In genomic region chr7:45035631-45036030, GRCm38 (mm10) we compare ENCODE assay signal across 26 mouse cellular contexts. TPM values are rescaled to one million over a fixed set of nuclear protein-coding genes. Genes with fewer than 3 reads are reported as not detected.
DNase-seq lines count a peak whose midpoint lies in the region; ATAC-seq and TF ChIP-seq lines count a peak whose summit lies in the region.
"Had no signal": no experiment of that assay in that cellular context is flagged by ENCODE, and none has a peak within 500 bp of the region (broad histone marks: within the 10 kb centered on the region; RNA-seq: fewer than 3 reads in every experiment).

No protein-coding gene starts in this region.

- no peaks in the 10 kb centered on the region for H3K9me3 ChIP-seq in lung, embryonic 14.5 days (ENCODE audit: low read depth, low read length)
- no peaks in the 10 kb centered on the region for H3K9me3 ChIP-seq in midbrain, embryonic 11.5 days (ENCODE audit: control insufficient read depth, low read length)
- H3K9me3 ChIP-seq: heart, embryonic 10.5 days; heart, embryonic 13.5 days had no signal

- H3ac ChIP-seq in C2C12 (ENCODE audit: control insufficient read depth, insufficient read length, low read depth): no peak overlapping the region

- 89% methylated on average over 3 of the region's 3 CpGs for WGBS in lung, embryonic 14.5 days
- 93% methylated on average over 3 of the region's 3 CpGs for WGBS in midbrain, embryonic 11.5 days

- H3K9ac ChIP-seq in lung, embryonic 14.5 days: no peak overlapping the region
- no peak overlapping the region for H3K9ac ChIP-seq in midbrain, embryonic 11.5 days (ENCODE audit: low read length)
- H3K9ac ChIP-seq: heart, embryonic 13.5 days; hindbrain, embryonic 14.5 days had no signal

- no peak overlapping the region for H3K27ac ChIP-seq in lung, embryonic 14.5 days (ENCODE audit: low read depth)
- no peak overlapping the region for H3K27ac ChIP-seq in midbrain, embryonic 11.5 days (ENCODE audit: low read depth, low read length)
- H3K27ac ChIP-seq: heart, adult 2 months; heart, embryonic 10.5 days; heart, embryonic 13.5 days; hindbrain, embryonic 14.5 days; hindbrain, postnatal 0 days had no signal

- no peak overlapping the region for H3K4me2 ChIP-seq in lung, embryonic 14.5 days
- no peak overlapping the region for H3K4me2 ChIP-seq in midbrain, embryonic 11.5 days
- H3K4me2 ChIP-seq: heart, embryonic 13.5 days; hindbrain, embryonic 14.5 days had no signal

- DNase-seq in lung, embryonic 14.5 days: peak; percentile 16
- DNase-seq in lung, postnatal 36 days: no peak
- DNase-seq in NIH3T3 (ENCODE audit: low read depth): peak; percentile 85
- DNase-seq in frontal cortex, postnatal 25 days (ENCODE audit: low spot score in 2 of 2): no peak
- no peak for DNase-seq in midbrain, embryonic 11.5 days (ENCODE audit: low spot score, missing footprints)
- DNase-seq in yolk sac, embryonic 10.5 days (ENCODE audit: low spot score): no peak
- DNase-seq: adrenal gland, adult 8-10 months; adrenal gland, postnatal 25 days; cerebellum, adult 11-12 months; cerebellum, adult 8-10 months; cerebellum, postnatal 10 days; cerebellum, postnatal 36 days; embryo, embryonic 11 days; gastrocnemius, postnatal 10 days; gastrocnemius, postnatal 36 days; heart, adult 2 months; heart, postnatal 14 days; heart, postnatal 4 days had no signal

- peaks cover 5% of the 10 kb centered on the region for H3K79me3 ChIP-seq in C2C12 (ENCODE audit: low read depth)

- H3K4me3 ChIP-seq in lung, embryonic 14.5 days (ENCODE audit: low read depth, low read length): no peak overlapping the region
- H3K4me3 ChIP-seq in C2C12 (ENCODE audit: insufficient read depth, poor library complexity, severe bottlenecking): no peak overlapping the region
- H3K4me3 ChIP-seq in midbrain, embryonic 11.5 days (ENCODE audit: low read depth, low read length): no peak overlapping the region
- H3K4me3 ChIP-seq: heart, adult 2 months; heart, embryonic 10.5 days; heart, embryonic 13.5 days had no signal

- no peaks in the 10 kb centered on the region for H3K4me1 ChIP-seq in lung, embryonic 14.5 days (ENCODE audit: insufficient read depth)
- no peaks in the 10 kb centered on the region for H3K4me1 ChIP-seq in midbrain, embryonic 11.5 days (ENCODE audit: control insufficient read depth, insufficient read depth, low read length)
- H3K4me1 ChIP-seq: heart, embryonic 10.5 days; heart, embryonic 13.5 days had no signal

- peaks cover 21% of the 10 kb centered on the region for H3K79me2 ChIP-seq in C2C12 (ENCODE audit: control insufficient read depth, insufficient read depth)

- no peaks in the 10 kb centered on the region for H3K27me3 ChIP-seq in lung, embryonic 14.5 days (ENCODE audit: insufficient read depth, low read length)
- H3K27me3 ChIP-seq in C2C12 (ENCODE audit: control insufficient read depth, insufficient read depth, insufficient read length): no peaks in the 10 kb centered on the region
- H3K27me3 ChIP-seq in midbrain, embryonic 11.5 days (ENCODE audit: control insufficient read depth, insufficient read depth, low read length): no peaks in the 10 kb centered on the region
- H3K27me3 ChIP-seq: heart, embryonic 13.5 days had no signal

- peaks cover 99% of the 10 kb centered on the region for H3K36me3 ChIP-seq in lung, embryonic 14.5 days (ENCODE audit: insufficient read depth)
- H3K36me3 ChIP-seq in C2C12 (ENCODE audit: control insufficient read depth, insufficient read depth): peaks cover 57% of the 10 kb centered on the region
- peaks cover 65% of the 10 kb centered on the region for H3K36me3 ChIP-seq in midbrain, embryonic 11.5 days (ENCODE audit: control insufficient read depth, insufficient read depth, low read length)

- no peak for ATAC-seq in lung, embryonic 14.5 days (ENCODE audit: insufficient read depth)
- no peak for ATAC-seq in midbrain, embryonic 11.5 days (ENCODE audit: low FRiP score)
- ATAC-seq: activated CD4-positive, CD25-positive, alpha-beta regulatory T cell, adult 4 months; forebrain, embryonic 14.5 days; hindbrain, postnatal 0 days; inflammation-experienced regulatory T-cells, adult 6 months had no signal

- no peak for TF ChIP-seq CTCF in lung, embryonic 14.5 days (IDR thresholded peaks at IDR 0.05; ENCODE audit: low read depth)
- TF ChIP-seq CTCF in C2C12 (IDR thresholded peaks at IDR 0.05; ENCODE audit: control insufficient read depth, insufficient read depth, insufficient read length): no peak

TF ChIP-seq in C2C12, 6 proteins besides CTCF, POLR2A, EP300 and RAD21:
- no peak for TF ChIP-seq USF1 (IDR thresholded peaks at IDR 0.05; ENCODE audit: low read depth)
- TF ChIP-seq FOSL1 (IDR thresholded peaks at IDR 0.05; ENCODE audit: insufficient read depth, low read length, poor library complexity, severe bottlenecking): peak; percentile 23

RNA-seq across cellular contexts. Expression of gene Prr12, which starts 17.1 kb away (rescaled TPM):
- polyA plus RNA-seq in lung, embryonic 14.5 days (2014; fragmentation: Nextera tagmentation; extraction: Ambion mirVana): 14.2 and 16.2 TPM in 2 replicates
- polyA plus RNA-seq in C2C12 (2012; fragmentation: generic; extraction: Trizol): 14.2 TPM
- polyA plus RNA-seq in midbrain, embryonic 11.5 days (2014; fragmentation: Nextera tagmentation; extraction: Ambion mirVana): 9.6 and 12.2 TPM in 2 replicates

RNA-seq across cellular contexts. Expression of gene Rras, which starts 17.9 kb away (rescaled TPM):
- polyA plus RNA-seq in lung, embryonic 14.5 days (2014; fragmentation: Nextera tagmentation; extraction: Ambion mirVana): 46.2 and 46.5 TPM in 2 replicates
- 56.8 TPM for polyA plus RNA-seq in C2C12 (2012; fragmentation: generic; extraction: Trizol)
- 18.6 and 22.2 TPM in 2 replicates for polyA plus RNA-seq in midbrain, embryonic 11.5 days (2014; fragmentation: Nextera tagmentation; extraction: Ambion mirVana)

RNA-seq across cellular contexts. Expression of gene Scaf1, which starts 19.5 kb away (rescaled TPM):
- 45.9 and 53.6 TPM in 2 replicates for polyA plus RNA-seq in lung, embryonic 14.5 days (2014; fragmentation: Nextera tagmentation; extraction: Ambion mirVana)
- 58.4 TPM for polyA plus RNA-seq in C2C12 (2012; fragmentation: generic; extraction: Trizol)
- polyA plus RNA-seq in midbrain, embryonic 11.5 days (2014; fragmentation: Nextera tagmentation; extraction: Ambion mirVana): 43.6 and 44.4 TPM in 2 replicates

RNA-seq across cellular contexts. Expression of gene Nosip, which starts 26.6 kb away (rescaled TPM):
- 68.6 and 71.9 TPM in 2 replicates for polyA plus RNA-seq in lung, embryonic 14.5 days (2014; fragmentation: Nextera tagmentation; extraction: Ambion mirVana)
- polyA plus RNA-seq in C2C12 (2012; fragmentation: generic; extraction: Trizol): 66.6 TPM
- 53.2 and 56.7 TPM in 2 replicates for polyA plus RNA-seq in midbrain, embryonic 11.5 days (2014; fragmentation: Nextera tagmentation; extraction: Ambion mirVana)

RNA-seq across cellular contexts. Expression of gene Prrg2, which starts 26.8 kb away (rescaled TPM):
- polyA plus RNA-seq in lung, embryonic 14.5 days (2014; fragmentation: Nextera tagmentation; extraction: Ambion mirVana): 18.1 and 19.2 TPM in 2 replicates
- 14.0 TPM for polyA plus RNA-seq in C2C12 (2012; fragmentation: generic; extraction: Trizol)
- polyA plus RNA-seq in midbrain, embryonic 11.5 days (2014; fragmentation: Nextera tagmentation; extraction: Ambion mirVana): 12.7 and 13.5 TPM in 2 replicates

Comparison
In these comparisons a context has a peak if more than half of its experiments do, and no peak if none do; other contexts are left out.
1. DNase-seq: peak in lung, embryonic 14.5 days (single experiment) and NIH3T3 (single experiment); none in lung, postnatal 36 days (single experiment), frontal cortex, postnatal 25 days (0 of 2), midbrain, embryonic 11.5 days (single experiment) and yolk sac, embryonic 10.5 days (single experiment).